Mouse (Mus musculus) bone marrow macrophage, adult 2 months (primary cell): ENCODE results near the gene Dtd1.

Experiments
- CTCF ChIP-seq: IDR thresholded peaks from 2 replicates; pipeline ENCODE4 v1.5.1; 2012; ENCODE audit warnings: low read depth, mild to moderate bottlenecking, low read length, moderate library complexity
- POLR2A ChIP-seq: IDR thresholded peaks from 2 replicates; pipeline ENCODE4 v1.6.1; 2012; ENCODE audit warnings: mild to moderate bottlenecking, low read depth, low read length, borderline replicate concordance

- TF ChIP-seq CTCF (no peak), POLR2A (no peak)
Measured at GRCm38 (mm10) chr2:144783190-144783589, 183.5 kb downstream of the Dtd1 start.
